Mouse (Mus musculus) myocyte (in vitro differentiated cells): Measurements from ENCODE around the gene Dhrs7c. TPM values are rescaled to one million over a fixed set of nuclear protein-coding genes. Genes with fewer than 3 reads are reported as not detected.

Source experiments
- H3K27me3 ChIP-seq: one replicate; pipeline ENCODE4 v1.6.1; 2011; ENCODE audit not compliant: control insufficient read depth, insufficient read depth, insufficient read length
- H3K36me3 ChIP-seq: one replicate; pipeline ENCODE4 v1.6.1; 2011; ENCODE audit not compliant: control insufficient read depth, insufficient read depth
- H3K4me2 ChIP-seq: one replicate; pipeline ENCODE4 v1.6.1; 2011; ENCODE audit warnings: low read depth, control low read depth
- H3K4me3 ChIP-seq: one replicate; pipeline ENCODE4 v1.5.1; 2011; ENCODE audit warnings: mild to moderate bottlenecking, control low read depth, moderate library complexity
- H3K79me2 ChIP-seq: one replicate; pipeline ENCODE4 v1.6.1; 2011; ENCODE audit not compliant: control insufficient read depth, insufficient read depth
- H3ac ChIP-seq: one replicate; pipeline ENCODE4 v1.6.1; 2011; ENCODE audit not compliant: control insufficient read depth, insufficient read length
- CEBPB ChIP-seq: IDR thresholded peaks from 2 replicates; pipeline ENCODE4 v1.6.1; 2011; ENCODE audit warnings: mild to moderate bottlenecking, moderate library complexity; ENCODE audit not compliant: poor library complexity, insufficient read depth, severe bottlenecking
- E2F4 ChIP-seq: IDR thresholded peaks from one replicate; pipeline ENCODE4 v1.6.1; 2011; ENCODE audit warnings: mild to moderate bottlenecking, control low read depth, moderate library complexity; ENCODE audit not compliant: insufficient read depth
- MAX ChIP-seq: IDR thresholded peaks from one replicate; pipeline ENCODE4 v1.6.1; 2011; ENCODE audit warnings: low read depth, mild to moderate bottlenecking, control low read depth
- MYOD1 ChIP-seq, 3 experiments: IDR thresholded peaks; one replicate each; pipeline ENCODE4 v1.6.1; 2011; ENCODE audit warnings: control low read depth in 2 of 3, low read depth in 2 of 3, mild to moderate bottlenecking in 2 of 3, moderate library complexity in 1 of 3; ENCODE audit not compliant: insufficient read length in 2 of 3, control insufficient read depth in 1 of 3
- MYOG ChIP-seq, 3 experiments: IDR thresholded peaks; one replicate each; pipeline ENCODE4 v1.6.1; 2011; ENCODE audit warnings: control low read depth in 2 of 3, low read depth in 2 of 3, mild to moderate bottlenecking in 2 of 3; ENCODE audit not compliant: insufficient read length in 2 of 3, control insufficient read depth in 1 of 3, insufficient read depth in 1 of 3
- POLR2A ChIP-seq: IDR thresholded peaks from one replicate; pipeline ENCODE4 v1.6.1; 2011; ENCODE audit warnings: low read depth, mild to moderate bottlenecking, control low read depth, moderate library complexity; ENCODE audit not compliant: insufficient read length
- POLR2AphosphoS2 ChIP-seq: IDR thresholded peaks from one replicate; pipeline ENCODE4 v1.6.1; 2011; ENCODE audit warnings: low read depth, control low read depth; ENCODE audit not compliant: insufficient read length
- REST ChIP-seq: IDR thresholded peaks from one replicate; pipeline ENCODE4 v1.6.1; 2011; ENCODE audit warnings: mild to moderate bottlenecking, control low read depth, moderate library complexity; ENCODE audit not compliant: insufficient read depth, insufficient read length
- SRF ChIP-seq: IDR thresholded peaks from one replicate; pipeline ENCODE4 v1.6.1; 2011; ENCODE audit warnings: low read depth; ENCODE audit not compliant: control insufficient read depth, insufficient read length
- TCF12 ChIP-seq: IDR thresholded peaks from one replicate; pipeline ENCODE4 v1.6.1; 2011; ENCODE audit warnings: mild to moderate bottlenecking, control low read depth; ENCODE audit not compliant: poor library complexity, insufficient read depth, severe bottlenecking
- TCF3 ChIP-seq: IDR thresholded peaks from one replicate; pipeline ENCODE4 v1.6.1; 2011; ENCODE audit warnings: low read depth, control low read depth; ENCODE audit not compliant: insufficient read length
- USF1 ChIP-seq: IDR thresholded peaks from one replicate; pipeline ENCODE4 v1.6.1; 2011; ENCODE audit warnings: low read depth, mild to moderate bottlenecking, control low read depth, moderate library complexity
- polyA plus RNA-seq: library from polyadenylated mRNA; unstranded; fragments of >200 nt; fragmentation: generic; extraction: Trizol; gene quantifications from one replicate; pipeline ENCODE4 v1.2.1, GENCODE M21; 2012; ENCODE audit warnings: missing spikeins

Dhrs7c gene
- polyA plus RNA-seq, 1 experiment: 112 TPM

- Histone ChIP-seq H3K4me2 (peak overlapping the region; percentile 43), H3ac (no peak overlapping the region), H3K27me3 (no peaks in the 10 kb centered on the region), H3K4me3 (no peak overlapping the region), H3K36me3 (no peaks in the 10 kb centered on the region), H3K79me2 (no peaks in the 10 kb centered on the region)
- no peak for TF ChIP-seq CEBPB
- no peak for TF ChIP-seq POLR2A
- TF ChIP-seq E2F4: no peak
- no peak for TF ChIP-seq SRF
- TF ChIP-seq MAX: no peak
- no peak for TF ChIP-seq TCF3
Observed at GRCm38 (mm10) chr11:67820221-67820620, 22.2 kb downstream of the Dhrs7c start.

GRCm38 (mm10) chr11:67821560-67821959, 23.6 kb downstream of the Dhrs7c start:
- H3K36me3 ChIP-seq: no peaks in the 10 kb centered on the region
- H3K27me3 ChIP-seq: no peaks in the 10 kb centered on the region
- TF ChIP-seq POLR2AphosphoS2: no peak
- no peak for TF ChIP-seq TCF12
- no peak for TF ChIP-seq USF1
- TF ChIP-seq MAX: no peak
- no peak for TF ChIP-seq REST
- no peak for TF ChIP-seq MYOD1 (IDR thresholded peaks at IDR 0.05; ENCODE audit: control insufficient read depth in 1 of 3, insufficient read length in 2 of 3, low read depth in 2 of 3)
- no peak for TF ChIP-seq POLR2A
- no peak for TF ChIP-seq E2F4
- no peak for TF ChIP-seq MYOG (IDR thresholded peaks at IDR 0.05; ENCODE audit: control insufficient read depth in 1 of 3, insufficient read depth in 1 of 3, insufficient read length in 2 of 3, low read depth in 2 of 3)
- no peak overlapping the region for H3K4me2 ChIP-seq
- no peak overlapping the region for H3K4me3 ChIP-seq
- no peak overlapping the region for H3ac ChIP-seq
- H3K79me2 ChIP-seq: no peaks in the 10 kb centered on the region

- Histone ChIP-seq H3ac (no peak overlapping the region), H3K4me2 (peak overlapping the region; percentile 8), H3K79me2 (no peaks in the 10 kb centered on the region), H3K36me3 (no peaks in the 10 kb centered on the region), H3K27me3 (no peaks in the 10 kb centered on the region), H3K4me3 (no peak overlapping the region)
- no peak for TF ChIP-seq TCF3
- TF ChIP-seq POLR2A: no peak
- no peak for TF ChIP-seq TCF12
- no peak for TF ChIP-seq E2F4
- TF ChIP-seq REST: no peak
- no peak for TF ChIP-seq SRF
- TF ChIP-seq USF1: no peak
- TF ChIP-seq MAX: no peak
- TF ChIP-seq MYOG (IDR thresholded peaks at IDR 0.05; ENCODE audit: control insufficient read depth in 1 of 3, insufficient read depth in 1 of 3, insufficient read length in 2 of 3, low read depth in 2 of 3): no peak
- TF ChIP-seq CEBPB: no peak
- no peak for TF ChIP-seq MYOD1 (IDR thresholded peaks at IDR 0.05; ENCODE audit: control insufficient read depth in 1 of 3, insufficient read length in 2 of 3, low read depth in 2 of 3)
- TF ChIP-seq POLR2AphosphoS2: no peak
Observed at GRCm38 (mm10) chr11:67828360-67829059, 30.5 kb downstream of the Dhrs7c start.

- H3K4me3 ChIP-seq: no peak overlapping the region
- no peaks in the 10 kb centered on the region for H3K79me2 ChIP-seq
- TF ChIP-seq TCF3: no peak
- no peak for TF ChIP-seq REST
- no peak for TF ChIP-seq POLR2AphosphoS2
- no peak for TF ChIP-seq CEBPB
- no peak for TF ChIP-seq SRF
- no peak for TF ChIP-seq POLR2A
- no peaks in the 10 kb centered on the region for H3K36me3 ChIP-seq
- no peak overlapping the region for H3K4me2 ChIP-seq
- H3K27me3 ChIP-seq: no peaks in the 10 kb centered on the region
- no peak overlapping the region for H3ac ChIP-seq
Observed at GRCm38 (mm10) chr11:67829530-67829929, 31.5 kb downstream of the Dhrs7c start.

GRCm38 (mm10) chr11:67831820-67832219, 33.8 kb downstream of the Dhrs7c start:
- Histone ChIP-seq H3K36me3 (no peaks in the 10 kb centered on the region), H3K27me3 (no peaks in the 10 kb centered on the region)

More at GRCm38 (mm10) chr11:67831820-67832219, 33.8 kb downstream of the Dhrs7c start:
- Histone ChIP-seq H3K79me2 (no peaks in the 10 kb centered on the region), H3K4me2 (no peak overlapping the region), H3K4me3 (no peak overlapping the region), H3ac (no peak overlapping the region)
- TF ChIP-seq TCF3 (no peak), SRF (no peak), TCF12 (no peak), REST (no peak)
